Mouse (Mus musculus) telencephalon, adult 2 months (tissue): ENCODE data around the gene Eif4e1b.
A peak's percentile ranks its signal among the peaks of the same experiment; 100 is the strongest.
"Not testable (repeated sequence)": the region's sequence is repeated elsewhere in the genome, so short reads cannot be mapped to it uniquely, and the experiment has no call there.

Experiments
- DNase-seq: peaks from one replicate; pipeline ENCODE4 v3.0.0-alpha.2; 2011; ENCODE audit warnings: low read depth, low spot score

Eif4e1b gene

DNA sequence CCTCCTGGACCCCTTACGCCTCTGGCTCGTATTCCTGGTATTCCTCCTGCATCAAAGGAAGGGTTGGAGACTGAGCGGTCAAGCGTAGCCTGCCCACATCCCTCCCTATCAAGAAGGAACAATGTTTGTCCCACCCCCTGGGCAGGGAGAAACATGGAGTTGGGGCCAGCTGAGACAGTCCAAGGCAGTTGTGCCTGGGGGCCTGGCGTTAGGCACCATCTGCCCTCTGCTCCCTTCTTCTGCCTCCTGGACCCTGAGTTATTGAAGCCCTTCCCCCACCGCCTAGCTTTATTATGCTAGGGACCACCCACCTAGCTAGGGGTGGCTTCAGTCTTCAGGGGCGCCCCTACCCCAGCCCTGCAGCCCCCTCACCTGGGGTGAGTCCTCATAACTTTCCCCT is 24.3 kb upstream of the Eif4e1b start:
- DNase-seq, result no peak

DNA sequence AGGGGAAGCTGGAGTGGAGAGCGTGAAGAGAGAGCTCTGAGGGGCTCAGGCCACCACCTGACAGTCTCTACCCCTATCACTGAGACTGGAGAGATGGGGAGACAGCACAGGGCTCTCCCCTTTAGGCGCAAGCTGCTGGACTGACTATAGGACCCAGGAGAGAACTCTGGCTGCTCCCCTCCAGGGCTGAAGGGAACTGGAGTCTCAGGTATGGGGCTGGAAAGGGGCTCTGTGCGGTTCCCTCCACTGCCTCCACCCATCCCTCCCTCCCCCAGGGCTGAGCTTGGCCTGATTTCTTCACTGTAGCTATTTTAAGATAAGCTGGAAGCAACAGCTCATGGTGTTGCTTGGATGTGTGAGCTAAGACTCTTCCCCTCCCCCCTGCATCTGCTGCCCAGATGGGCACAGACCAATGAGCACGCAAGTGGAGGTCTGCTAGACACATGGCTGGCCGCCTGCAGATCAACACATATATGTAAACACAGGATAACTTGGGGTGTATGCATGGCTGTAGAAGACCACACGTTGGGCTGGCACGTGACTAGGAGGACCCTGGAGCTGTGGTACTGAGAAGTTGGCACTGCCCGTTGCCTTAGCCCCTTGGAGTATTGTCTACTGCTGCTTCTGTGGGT is 23.5 kb upstream of the Eif4e1b start:
- peak; percentile 95 for DNase-seq

DNA sequence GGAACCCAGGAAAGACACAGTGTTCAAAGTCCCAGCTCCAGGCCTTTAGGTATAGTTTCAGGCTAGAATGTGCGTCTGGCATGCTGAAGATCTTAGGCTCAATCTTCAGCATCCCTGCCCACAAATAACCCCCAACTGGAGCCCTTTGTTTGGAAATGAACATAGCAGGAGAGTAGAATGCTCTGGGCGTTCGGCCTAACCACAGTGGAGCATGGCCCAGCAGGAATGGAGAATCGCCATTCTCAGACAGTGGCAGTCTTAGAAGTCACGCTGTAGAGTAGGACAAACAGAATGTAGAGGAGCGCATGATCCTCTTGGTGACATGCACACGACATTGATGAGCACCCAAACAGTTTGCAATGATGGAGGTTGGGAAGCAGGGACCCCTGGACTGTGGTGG is 22.9 kb upstream of the Eif4e1b start:
- no peak for DNase-seq

DNA sequence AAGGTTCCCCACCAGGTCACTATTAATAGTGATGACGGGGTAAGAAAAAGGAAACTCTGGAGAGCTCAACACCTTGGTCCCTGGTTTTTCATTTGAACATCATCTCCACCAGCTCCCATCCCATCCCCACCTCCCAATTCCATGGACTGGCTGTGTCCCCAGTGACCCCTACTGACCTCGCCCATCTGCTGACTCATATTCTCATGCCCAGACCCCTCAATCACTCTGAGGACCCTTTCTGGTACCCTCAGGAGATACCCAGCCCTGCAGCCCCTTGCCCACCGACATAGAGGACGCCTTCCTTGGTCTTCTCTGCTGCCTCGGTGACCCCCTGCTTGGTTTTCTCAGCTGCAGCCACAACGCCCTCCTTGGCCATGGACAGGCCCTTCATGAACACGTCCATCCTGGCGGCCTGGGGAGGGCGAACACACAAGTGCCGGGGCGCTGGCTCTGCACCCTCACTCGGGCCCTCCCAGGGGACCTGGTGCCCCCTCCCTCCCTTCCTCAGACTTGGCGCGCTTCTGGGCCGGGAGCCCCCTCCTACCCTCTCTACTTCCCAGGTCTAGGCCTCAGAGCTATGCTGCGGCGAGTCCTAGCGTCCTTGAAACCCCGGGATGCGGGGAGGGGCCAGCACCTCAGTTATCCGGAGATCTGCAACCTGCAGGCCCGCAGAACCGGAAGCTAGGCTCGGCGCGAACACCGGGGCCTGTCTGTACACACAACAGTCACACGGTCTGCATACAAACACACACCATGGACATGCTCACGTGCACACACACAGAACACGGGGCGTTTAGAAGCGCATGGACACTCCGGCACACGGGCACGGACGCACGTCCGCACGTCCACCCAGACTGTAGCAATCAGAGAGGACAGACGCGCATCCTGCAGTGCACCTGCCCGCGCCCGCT is 18.3 kb upstream of the Eif4e1b start:
- no peak for DNase-seq

DNA sequence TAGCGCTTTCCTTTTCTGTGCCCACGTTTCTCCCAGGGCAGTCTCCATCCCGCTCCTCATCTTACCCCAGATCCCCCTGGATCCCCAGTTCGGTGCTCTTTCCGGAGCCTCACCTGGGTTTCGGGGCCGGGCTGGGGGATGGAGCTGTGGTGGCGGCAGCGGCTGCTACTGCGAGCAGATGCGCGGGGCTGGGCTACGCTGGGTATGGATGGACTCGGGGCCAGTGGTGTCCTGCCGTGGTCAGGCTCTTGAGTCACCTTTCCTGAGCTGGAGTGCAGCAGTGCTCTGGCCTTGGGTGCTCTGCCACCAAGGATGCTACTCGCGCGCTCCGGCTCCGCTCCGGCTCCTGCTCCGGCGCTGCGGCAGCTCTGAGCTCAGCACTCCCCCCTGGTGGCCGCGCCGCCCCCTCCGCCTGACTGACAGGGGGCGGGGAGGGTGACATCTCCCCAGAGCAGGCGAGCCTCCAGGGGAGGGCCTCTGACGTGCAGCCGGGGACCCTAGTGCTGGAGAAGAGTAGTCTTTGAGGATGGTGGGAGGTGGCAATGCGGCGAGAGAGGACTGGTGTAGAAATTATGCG is 17.5 kb upstream of the Eif4e1b start, which contains the start of gene Sncb:
Gene Sncb (minus strand): TSS at position 404 of the 577 bp plus-strand sequence.
- no peak for DNase-seq

DNA sequence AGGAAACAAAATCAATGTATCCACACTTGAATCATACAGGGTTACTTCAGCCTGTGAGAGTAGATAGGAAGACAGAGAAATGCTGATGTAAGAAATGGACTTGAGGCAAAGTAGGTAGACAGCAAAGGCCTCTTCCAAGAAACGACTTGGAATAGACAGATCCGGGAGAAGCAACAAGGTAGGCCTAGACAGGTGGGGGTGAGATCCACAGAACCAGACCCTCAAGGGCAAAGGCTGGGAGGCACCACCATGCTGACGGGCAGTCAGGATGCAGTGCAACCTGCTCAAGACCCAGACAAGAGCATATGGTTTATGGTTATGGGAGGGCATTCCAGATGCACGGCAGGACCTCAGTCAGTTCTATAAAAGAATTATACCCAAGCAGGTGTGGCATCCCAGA is 16.8 kb upstream of the Eif4e1b start:
- no peak for DNase-seq

DNA sequence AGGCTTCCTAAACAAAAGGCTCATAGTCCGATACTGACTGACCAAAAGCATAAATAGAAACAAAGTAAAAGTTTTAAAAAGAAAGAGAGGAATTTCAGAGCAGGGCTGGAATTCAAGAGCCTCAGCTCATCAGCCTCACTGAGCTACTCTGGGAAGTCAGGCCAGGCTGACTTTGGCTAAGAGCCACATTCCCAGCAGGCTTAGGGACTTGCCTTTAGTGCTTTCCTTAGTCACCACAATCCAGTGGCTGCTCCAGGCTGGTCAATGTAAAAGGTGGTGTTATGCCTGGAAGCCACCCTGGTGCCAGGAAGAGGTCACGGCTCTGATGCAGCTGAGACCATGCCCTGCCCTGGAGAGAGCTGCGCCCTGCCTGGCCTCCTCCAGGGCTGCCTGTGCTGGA is 3.2 kb upstream of the Eif4e1b start:
- DNase-seq, result peak; percentile 60

DNA sequence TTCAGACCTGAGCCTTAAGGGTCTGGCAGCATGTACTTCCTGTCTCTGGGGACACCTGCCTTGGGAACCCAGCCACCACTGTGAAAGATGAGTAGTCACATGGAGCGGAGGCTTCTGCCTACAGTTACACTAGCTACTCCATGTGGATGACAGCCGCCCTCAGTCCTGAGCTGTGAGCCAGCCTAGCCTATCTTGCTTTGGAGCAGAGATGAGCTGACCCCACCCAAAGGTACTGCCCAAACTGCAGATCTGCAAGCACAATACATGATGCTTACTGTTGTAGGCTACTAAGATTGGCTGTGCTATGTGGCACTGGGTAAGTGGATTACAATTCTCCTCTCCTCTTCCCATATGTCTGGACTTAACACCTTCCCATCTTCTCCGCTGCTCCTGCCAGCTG is 2.7 kb upstream of the Eif4e1b start:
- DNase-seq, result peak; percentile 51

DNA sequence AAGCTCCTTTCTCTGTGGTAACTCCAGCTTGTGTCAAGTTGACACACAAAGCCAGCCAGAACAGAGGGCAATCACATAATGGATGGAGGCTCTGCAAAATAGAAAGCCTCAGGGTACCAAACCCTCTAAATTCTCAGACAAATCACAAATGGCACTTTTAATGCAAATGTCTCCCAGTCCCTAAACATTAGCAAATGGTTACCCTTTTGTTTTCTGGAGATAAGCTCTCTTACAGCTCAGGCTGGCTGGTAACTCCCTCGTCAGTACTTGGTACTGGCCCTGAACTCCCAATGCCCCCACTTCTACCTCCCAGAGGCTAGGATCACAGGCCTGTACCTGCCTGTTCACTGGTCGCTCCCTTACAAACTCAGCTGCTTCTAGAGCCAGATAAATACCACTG is 563 bp upstream of the Eif4e1b start:
- no peak for DNase-seq

DNA sequence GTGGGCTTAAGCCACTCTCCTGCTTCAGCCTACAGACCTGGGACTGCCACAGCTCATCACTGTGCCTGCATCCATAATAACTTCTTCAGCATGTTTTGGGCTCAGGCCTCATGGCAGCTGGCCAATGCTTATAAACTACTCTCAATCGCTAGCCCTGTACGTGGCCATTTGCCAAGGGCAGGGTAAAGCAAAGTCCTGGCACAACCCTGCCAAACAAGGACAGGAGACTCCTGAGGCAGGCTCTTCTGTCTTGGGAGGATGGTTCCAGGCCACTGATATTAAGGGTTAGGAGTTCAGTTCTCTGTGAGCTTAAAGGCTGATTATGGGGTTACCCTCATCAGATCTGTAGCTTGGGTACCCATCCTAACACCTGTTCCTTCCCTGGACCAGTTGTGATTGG is 3.8 kb downstream of the Eif4e1b start:
- DNase-seq, result not testable (repeated sequence)

DNA sequence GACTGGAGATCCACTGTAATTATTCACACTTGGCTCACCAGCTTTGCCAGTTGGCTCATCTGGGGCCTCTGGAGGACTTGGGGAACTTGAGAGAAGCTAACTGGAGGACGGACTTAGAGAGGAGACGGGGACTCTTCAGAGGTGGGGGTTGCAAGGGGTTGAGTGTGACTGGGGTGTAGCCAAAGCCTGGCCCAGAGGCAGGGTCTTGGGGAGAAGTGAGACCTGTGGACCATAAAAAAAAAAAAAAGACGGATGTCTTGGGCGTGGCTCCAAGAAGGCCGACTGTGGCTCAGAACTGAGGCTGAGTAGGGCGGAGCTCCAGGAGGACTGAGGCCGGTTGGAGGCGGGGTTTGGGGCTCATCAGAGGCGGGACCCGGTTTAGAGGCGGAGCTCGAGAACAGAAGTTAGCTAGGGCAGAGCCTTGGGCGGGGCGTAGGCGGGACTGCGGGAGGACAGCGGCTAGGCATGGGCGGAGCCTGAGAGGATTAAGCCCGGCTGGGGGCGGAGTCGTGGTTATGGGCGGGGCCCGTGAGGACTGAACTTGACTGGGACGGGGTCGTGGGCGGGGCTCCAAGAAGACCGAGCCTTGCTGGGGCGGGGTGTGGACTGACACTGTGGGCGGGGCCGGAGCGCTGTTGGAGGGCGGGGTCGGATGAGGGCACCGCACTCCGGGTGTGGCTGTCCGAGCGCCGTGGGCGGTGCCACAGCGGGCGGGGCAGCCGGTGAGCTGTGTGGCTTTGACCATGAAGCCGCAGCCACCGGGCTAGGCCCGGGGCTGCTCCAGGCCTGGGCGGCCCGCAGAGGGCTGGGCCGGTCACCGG is 5.2 kb downstream of the Eif4e1b start, which contains the start of gene Tspan17:
Gene Tspan17 (plus strand): TSS at position 638 of the 821 bp plus-strand sequence.
- peak; percentile 94 for DNase-seq

DNA sequence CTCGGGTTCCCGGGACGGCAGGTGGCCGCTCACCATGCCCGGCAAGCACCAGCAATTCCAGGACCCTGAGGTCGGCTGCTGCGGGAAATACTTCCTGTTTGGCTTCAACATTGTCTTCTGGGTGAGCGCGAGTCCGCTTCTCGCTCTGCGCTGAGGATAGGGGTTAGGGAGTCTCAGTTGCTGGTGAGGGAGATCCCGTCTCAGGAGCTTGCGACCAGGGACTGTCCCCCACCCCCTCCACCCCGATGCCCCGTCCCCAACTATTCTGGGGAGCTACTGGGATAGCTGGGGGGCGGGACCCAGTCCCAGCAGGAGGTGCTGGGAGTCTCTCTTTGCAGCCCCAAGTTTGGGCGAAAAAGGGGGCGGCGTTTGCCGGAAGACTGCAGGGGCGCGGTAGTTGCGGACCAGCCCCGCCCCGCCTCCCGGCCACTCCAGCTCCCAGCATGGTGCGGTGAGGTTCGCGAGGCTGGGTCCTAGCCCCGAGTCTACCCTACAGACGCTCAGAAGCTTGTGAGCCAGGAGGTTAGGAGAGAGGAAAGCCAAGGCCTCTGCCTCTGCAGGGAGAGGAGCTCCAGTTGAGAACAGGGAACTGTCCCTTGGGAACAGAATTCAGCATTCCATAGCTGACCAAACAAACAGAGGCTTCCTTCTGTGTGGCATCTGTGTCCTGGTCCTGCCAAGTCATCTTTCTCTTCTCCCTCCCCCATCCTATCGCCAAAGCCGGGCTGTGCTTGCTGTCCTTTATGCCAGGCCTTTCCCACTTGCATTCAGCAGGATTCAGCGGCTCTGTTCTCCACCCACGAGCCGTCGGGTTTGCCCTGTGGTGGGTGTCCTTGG is 6.0 kb downstream of the Eif4e1b start:
- peak; percentile 52 for DNase-seq

DNA sequence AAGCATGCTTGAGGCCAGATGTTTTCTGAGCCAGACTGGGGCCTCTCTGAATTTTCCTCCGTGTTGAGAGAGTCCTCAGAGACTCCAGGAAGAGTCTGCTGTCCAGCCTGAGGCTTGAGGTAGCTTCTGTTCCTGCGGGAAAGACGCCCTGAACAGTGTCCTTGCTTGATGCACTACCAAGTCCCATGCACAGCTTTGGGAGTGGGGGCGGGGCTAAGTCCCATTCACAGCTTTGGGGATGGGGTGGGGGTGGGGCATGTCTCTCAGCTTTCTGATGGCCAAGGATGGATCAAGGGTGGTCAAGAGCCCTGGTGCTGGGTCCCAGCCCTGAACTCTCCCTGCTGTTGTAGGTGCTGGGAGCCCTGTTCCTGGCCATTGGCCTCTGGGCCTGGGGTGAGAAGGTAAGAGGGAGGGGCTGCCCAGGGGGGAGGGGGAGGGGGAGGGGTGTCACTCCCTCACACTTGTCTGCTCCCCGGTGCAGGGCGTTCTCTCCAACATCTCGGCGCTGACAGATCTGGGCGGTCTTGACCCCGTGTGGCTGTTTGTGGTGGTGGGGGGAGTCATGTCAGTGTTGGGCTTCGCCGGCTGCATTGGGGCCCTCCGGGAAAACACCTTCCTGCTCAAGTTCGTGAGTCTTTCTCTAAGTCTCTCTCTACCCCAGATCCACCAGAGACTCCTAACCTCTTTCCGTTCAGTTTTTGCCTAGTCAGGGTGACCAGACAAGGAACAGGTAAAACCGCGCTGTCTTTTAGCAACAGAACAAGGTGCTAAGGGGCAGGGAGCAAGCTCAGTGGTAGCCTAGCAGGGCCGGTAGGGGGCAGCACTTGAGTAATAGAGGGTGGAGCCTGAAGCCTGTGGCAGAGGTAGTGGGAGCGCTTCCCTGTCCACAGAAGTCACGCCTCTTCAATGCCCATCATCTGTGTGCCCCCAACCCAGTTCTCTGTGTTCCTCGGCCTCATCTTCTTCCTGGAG is 8.7 kb downstream of the Eif4e1b start:
- no peak for DNase-seq

DNA sequence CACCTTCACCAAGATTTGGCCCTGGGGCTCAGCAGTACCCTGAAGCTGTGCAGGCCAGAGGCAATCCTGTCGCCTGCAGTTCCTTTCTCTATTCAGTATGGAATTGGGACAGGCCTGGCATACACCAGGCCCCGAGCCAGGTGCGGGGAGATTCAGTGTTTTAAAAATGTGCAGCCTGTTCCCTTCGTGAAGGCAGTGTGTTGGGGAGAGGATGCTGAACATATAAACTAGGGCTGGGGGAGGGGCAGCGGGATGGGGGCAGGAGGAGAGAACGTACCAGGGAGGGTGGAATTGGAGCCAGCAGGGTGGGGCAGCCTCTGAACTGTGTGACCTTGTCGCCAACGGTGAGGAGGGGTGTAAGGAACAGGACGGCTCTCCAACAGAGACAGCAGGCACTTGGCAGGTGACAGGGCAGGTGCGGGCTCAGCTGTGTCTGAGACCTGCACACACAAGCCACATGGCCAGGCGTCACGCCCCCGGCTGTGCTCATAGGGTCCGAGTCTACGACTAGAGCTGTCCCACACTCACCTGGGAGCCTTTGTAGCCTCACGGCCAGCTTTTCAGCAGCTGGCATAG is 10.3 kb downstream of the Eif4e1b start:
- peak; percentile 44 for DNase-seq

DNA sequence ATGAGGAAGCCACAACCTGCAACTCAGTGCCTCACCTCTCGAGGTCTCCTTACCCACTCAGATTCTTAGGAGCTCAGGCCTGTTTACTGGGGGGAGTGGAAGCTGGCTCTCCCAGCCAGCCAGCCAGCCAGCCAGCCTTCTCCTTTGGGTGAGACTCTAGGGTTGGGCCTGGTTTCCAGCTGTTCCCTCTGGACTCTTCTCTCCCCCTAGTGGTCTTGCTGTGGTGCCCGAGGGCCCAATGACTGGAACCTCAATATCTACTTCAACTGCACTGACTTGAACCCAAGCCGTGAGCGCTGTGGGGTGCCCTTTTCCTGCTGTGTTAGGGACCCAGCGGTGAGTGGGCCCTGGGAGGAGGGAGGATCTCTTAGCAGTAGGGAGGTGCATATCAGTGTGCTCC is 11.0 kb downstream of the Eif4e1b start:
- DNase-seq, result no peak

DNA sequence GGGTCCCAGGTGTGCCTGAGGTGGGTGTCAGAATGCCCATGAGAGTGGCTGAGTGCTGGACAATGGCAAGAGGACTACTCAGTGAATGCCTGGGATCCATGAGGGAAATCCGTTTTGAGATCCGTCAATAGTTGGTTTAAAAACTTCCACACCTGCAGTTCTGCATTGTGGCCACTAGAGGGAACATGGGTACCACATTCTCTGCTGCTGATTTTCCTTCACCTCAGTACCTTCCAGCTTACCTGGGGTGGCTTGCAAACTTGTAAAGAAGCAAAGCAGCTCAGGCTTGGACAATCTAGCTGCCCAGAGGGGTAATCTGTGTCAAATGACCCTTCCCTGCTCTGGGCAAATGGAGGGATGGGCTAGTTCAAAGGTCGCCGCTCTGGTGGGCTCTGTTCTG is 13.6 kb downstream of the Eif4e1b start:
- no peak for DNase-seq

DNA sequence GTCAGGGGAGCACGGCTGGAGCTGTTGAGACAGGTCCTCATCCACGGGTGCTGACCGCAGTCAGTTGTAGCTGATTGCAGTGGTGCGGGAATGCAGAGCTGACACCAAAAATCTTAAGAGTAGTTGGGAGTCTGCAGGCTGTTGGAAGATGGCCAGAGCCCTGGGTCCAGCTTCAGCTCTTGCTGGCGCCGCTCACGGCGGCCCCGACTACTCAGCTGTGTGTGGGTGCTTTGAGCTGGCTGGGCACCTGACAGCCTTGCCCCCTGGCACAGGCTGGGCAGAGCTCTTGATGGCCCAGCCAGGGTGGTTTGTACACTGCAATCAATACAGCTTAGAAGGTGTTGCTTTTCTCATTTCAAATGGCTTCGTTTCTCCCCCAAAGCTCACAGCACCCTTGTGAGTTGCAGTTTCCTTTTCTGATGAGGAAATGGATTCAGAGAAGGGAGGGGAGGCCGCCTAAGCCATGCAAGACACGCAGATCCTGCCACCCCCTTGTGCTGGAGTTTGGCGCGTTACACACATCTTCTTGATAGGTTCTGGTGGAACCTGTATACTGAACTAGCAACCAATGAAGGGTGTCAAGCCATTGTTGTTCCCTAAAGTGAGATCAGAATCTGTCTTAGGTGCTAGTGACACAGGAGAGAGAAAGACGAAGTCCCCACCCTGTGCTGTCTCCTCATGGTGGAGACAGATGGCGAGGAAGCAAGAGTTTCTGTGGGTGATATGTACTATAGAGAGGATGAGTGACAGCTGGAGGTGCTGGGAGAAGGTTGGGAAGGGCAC is 14.3 kb downstream of the Eif4e1b start:
- DNase-seq, result peak; percentile 60

DNA sequence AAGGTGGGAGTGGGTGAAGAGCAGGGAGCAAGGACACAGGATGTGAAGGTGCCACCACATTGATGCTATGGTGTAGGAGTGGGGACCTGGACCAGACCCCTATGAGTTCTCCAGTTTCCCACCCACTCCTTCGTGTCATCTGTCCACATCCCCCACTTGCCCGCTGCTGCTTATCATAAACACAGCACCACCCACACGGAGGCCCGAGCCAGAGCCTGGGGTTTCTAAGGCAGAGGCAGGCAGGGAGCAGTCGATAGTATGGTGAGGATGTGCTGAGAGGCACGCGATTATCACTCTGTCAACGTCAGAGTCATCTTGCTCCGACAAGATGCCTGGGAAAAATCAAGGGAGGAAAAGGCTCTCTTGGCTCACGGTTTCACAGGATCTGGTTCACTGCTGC is 14.9 kb downstream of the Eif4e1b start:
- peak; percentile 46 for DNase-seq
